ENCODE assay signal across 11 mouse cellular contexts in the genomic region with DNA sequence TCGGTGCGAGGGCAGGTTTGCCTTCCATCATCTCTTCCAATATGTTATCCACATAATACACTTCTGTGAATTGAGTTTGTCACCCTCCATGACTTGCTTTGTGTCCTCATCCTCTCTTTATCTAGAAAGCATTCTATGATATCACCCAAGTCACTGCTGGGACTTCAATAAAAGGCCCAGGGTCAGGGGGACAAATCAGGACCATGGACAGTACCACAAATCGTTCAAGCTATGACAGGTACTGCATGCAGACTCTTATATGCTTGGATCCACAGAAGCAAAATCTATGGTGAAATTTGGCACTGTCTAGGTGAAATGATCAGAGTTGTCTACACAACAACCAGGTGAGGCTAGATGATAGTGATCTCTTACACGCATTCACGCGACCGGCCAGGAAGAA.
DNase-seq lines count a peak whose midpoint lies in the region; ATAC-seq and TF ChIP-seq lines count a peak whose summit lies in the region.
"Had no signal": no experiment of that assay in that cellular context is flagged by ENCODE, and none has a peak within 500 bp of the region (broad histone marks: within the 10 kb centered on the region; RNA-seq: fewer than 3 reads in every experiment).

No protein-coding gene starts in this region.

- H3K4me2 ChIP-seq in heart, postnatal 0 days (ENCODE audit: low read depth, low read length), result no peak overlapping the region
- H3K4me2 ChIP-seq in embryonic facial prominence, embryonic 11.5 days (ENCODE audit: low read depth, low read length), result no peak overlapping the region
- no peak overlapping the region for H3K4me2 ChIP-seq in midbrain, embryonic 13.5 days (replicated peaks)
- H3K4me2 ChIP-seq: forebrain, embryonic 13.5 days; heart, embryonic 15.5 days had no signal

- H3K9ac ChIP-seq in heart, postnatal 0 days (replicated peaks; ENCODE audit: low read depth, low read length), result no peak overlapping the region
- H3K9ac ChIP-seq in embryonic facial prominence, embryonic 11.5 days (replicated peaks; ENCODE audit: low read length), result no peak overlapping the region
- H3K9ac ChIP-seq in midbrain, embryonic 13.5 days (replicated peaks), result no peak overlapping the region
- H3K9ac ChIP-seq: forebrain, embryonic 13.5 days; heart, embryonic 15.5 days had no signal

- peak; percentile 9 for DNase-seq in heart, postnatal 0 days (ENCODE audit: low spot score)
- DNase-seq in heart, embryonic 10.5 days (ENCODE audit: low spot score), result no peak
- peak; percentile 43 for DNase-seq in testis, postnatal 10 days (ENCODE audit: low spot score)
- DNase-seq in testis, postnatal 14 days (ENCODE audit: low spot score), result no peak
- DNase-seq in embryonic facial prominence, embryonic 11.5 days (ENCODE audit: low spot score), result peak; percentile 84
- DNase-seq in thymus, postnatal 4 days, result peak; percentile 28
- DNase-seq in urinary bladder, adult 18-20 months (ENCODE audit: low spot score in 2 of 2), result no peak
- DNase-seq: left cerebral cortex, postnatal 4 days had no signal

- 87% methylated on average over 7 of the region's 7 CpGs for WGBS in heart, postnatal 0 days
- WGBS in heart, embryonic 10.5 days, result 87% methylated on average over 7 of the region's 7 CpGs
- 86% methylated on average over 7 of the region's 7 CpGs for WGBS in embryonic facial prominence, embryonic 11.5 days
- WGBS in midbrain, embryonic 13.5 days, result 88% methylated on average over 7 of the region's 7 CpGs

- H3K9me3 ChIP-seq in heart, postnatal 0 days (replicated peaks; ENCODE audit: control insufficient read depth, low read length), result no peaks in the 10 kb centered on the region
- H3K9me3 ChIP-seq in heart, embryonic 10.5 days, result no peaks in the 10 kb centered on the region
- H3K9me3 ChIP-seq in embryonic facial prominence, embryonic 11.5 days (replicated peaks; ENCODE audit: control insufficient read depth, low read length), result no peaks in the 10 kb centered on the region
- no peaks in the 10 kb centered on the region for H3K9me3 ChIP-seq in midbrain, embryonic 13.5 days
- H3K9me3 ChIP-seq: forebrain, embryonic 13.5 days; heart, embryonic 15.5 days had no signal

- TF ChIP-seq CTCF in heart, postnatal 0 days (IDR thresholded peaks at IDR 0.05; ENCODE audit: low read depth), result no peak

- H3K4me1 ChIP-seq in heart, postnatal 0 days (ENCODE audit: control insufficient read depth, insufficient read depth), result no peaks in the 10 kb centered on the region
- H3K4me1 ChIP-seq in heart, embryonic 10.5 days, result no peaks in the 10 kb centered on the region
- H3K4me1 ChIP-seq in embryonic facial prominence, embryonic 11.5 days (ENCODE audit: control insufficient read depth, insufficient read depth, low read length), result no peaks in the 10 kb centered on the region
- peaks cover 10% of the 10 kb centered on the region for H3K4me1 ChIP-seq in midbrain, embryonic 13.5 days (replicated peaks)
- H3K4me1 ChIP-seq: heart, embryonic 15.5 days had no signal

- ATAC-seq in heart, postnatal 0 days (ENCODE audit: insufficient read depth, low read depth), result no peak
- no peak for ATAC-seq in embryonic facial prominence, embryonic 11.5 days (replicated peaks; ENCODE audit: insufficient number of reproducible peaks, low FRiP score, low TSS enrichment, low read depth)
- no peak for ATAC-seq in midbrain, embryonic 13.5 days
- ATAC-seq: forebrain, embryonic 13.5 days had no signal

- no peaks in the 10 kb centered on the region for H3K27me3 ChIP-seq in heart, postnatal 0 days (ENCODE audit: control insufficient read depth, insufficient read depth, low read length)
- no peaks in the 10 kb centered on the region for H3K27me3 ChIP-seq in heart, embryonic 10.5 days (ENCODE audit: insufficient read depth, poor library complexity, severe bottlenecking)
- no peaks in the 10 kb centered on the region for H3K27me3 ChIP-seq in embryonic facial prominence, embryonic 11.5 days (ENCODE audit: control insufficient read depth, insufficient read depth, low read length)
- H3K27me3 ChIP-seq in midbrain, embryonic 13.5 days, result no peaks in the 10 kb centered on the region
- H3K27me3 ChIP-seq: heart, embryonic 15.5 days had no signal

- no peak for TF ChIP-seq EP300 in heart, postnatal 0 days (IDR thresholded peaks at IDR 0.05; ENCODE audit: low read depth)

- H3K4me3 ChIP-seq in heart, postnatal 0 days (ENCODE audit: low read depth, low read length), result no peak overlapping the region
- no peak overlapping the region for H3K4me3 ChIP-seq in heart, embryonic 10.5 days
- H3K4me3 ChIP-seq in embryonic facial prominence, embryonic 11.5 days (ENCODE audit: low read depth, low read length), result no peak overlapping the region
- H3K4me3 ChIP-seq in midbrain, embryonic 13.5 days (replicated peaks), result no peak overlapping the region
- H3K4me3 ChIP-seq: forebrain, embryonic 13.5 days; heart, embryonic 15.5 days had no signal

- no peak overlapping the region for H3K27ac ChIP-seq in heart, postnatal 0 days (ENCODE audit: low read depth)
- H3K27ac ChIP-seq in heart, embryonic 10.5 days, result no peak overlapping the region
- no peak overlapping the region for H3K27ac ChIP-seq in embryonic facial prominence, embryonic 11.5 days (replicated peaks; ENCODE audit: low read depth, low read length)
- H3K27ac ChIP-seq in midbrain, embryonic 13.5 days, result no peak overlapping the region
- H3K27ac ChIP-seq: forebrain, embryonic 13.5 days; heart, embryonic 15.5 days had no signal

- H3K36me3 ChIP-seq in heart, postnatal 0 days (replicated peaks; ENCODE audit: control insufficient read depth, insufficient read depth, low read length), result no peaks in the 10 kb centered on the region
- no peaks in the 10 kb centered on the region for H3K36me3 ChIP-seq in heart, embryonic 10.5 days
- H3K36me3 ChIP-seq in embryonic facial prominence, embryonic 11.5 days (replicated peaks; ENCODE audit: control insufficient read depth, insufficient read depth, low read depth, low read length), result no peaks in the 10 kb centered on the region
- no peaks in the 10 kb centered on the region for H3K36me3 ChIP-seq in midbrain, embryonic 13.5 days
- H3K36me3 ChIP-seq: heart, embryonic 15.5 days had no signal

Comparison
In these comparisons a context has a peak if more than half of its experiments do, and no peak if none do; other contexts are left out.
1. DNase-seq: peak in heart, postnatal 0 days (single experiment), testis, postnatal 10 days (single experiment), embryonic facial prominence, embryonic 11.5 days (single experiment) and thymus, postnatal 4 days (single experiment); none in heart, embryonic 10.5 days (single experiment), testis, postnatal 14 days (single experiment) and urinary bladder, adult 18-20 months (0 of 2).